Mouse (Mus musculus) ovary, postnatal 36 days (tissue): Measurements from ENCODE around the gene Nop16.

Source experiments
- DNase-seq: peaks from one replicate; pipeline ENCODE4 v3.0.0; 2022; ENCODE audit warnings: low spot score, mixed read lengths

Gene Nop16

DNA sequence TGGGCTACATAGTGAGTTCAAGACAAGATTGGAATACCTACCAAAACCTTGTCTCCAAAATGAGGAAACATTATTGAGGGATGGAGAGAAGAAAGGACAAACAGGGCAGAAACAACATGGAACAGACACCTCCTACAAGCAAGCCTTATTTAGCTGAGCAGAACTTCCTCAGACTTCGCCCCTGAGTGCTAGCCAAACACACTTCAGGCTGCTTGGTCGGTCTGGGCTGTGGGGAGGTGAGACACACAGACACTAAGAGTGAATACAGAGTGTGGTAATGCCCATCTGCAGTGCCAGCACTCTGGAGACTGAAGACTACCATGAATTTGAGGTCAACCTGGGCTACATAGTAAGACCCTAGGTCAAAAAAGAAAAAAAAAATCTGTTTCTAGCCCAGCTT lies 30.2 kb downstream of the Nop16 start:
- DNase-seq: no peak

DNA sequence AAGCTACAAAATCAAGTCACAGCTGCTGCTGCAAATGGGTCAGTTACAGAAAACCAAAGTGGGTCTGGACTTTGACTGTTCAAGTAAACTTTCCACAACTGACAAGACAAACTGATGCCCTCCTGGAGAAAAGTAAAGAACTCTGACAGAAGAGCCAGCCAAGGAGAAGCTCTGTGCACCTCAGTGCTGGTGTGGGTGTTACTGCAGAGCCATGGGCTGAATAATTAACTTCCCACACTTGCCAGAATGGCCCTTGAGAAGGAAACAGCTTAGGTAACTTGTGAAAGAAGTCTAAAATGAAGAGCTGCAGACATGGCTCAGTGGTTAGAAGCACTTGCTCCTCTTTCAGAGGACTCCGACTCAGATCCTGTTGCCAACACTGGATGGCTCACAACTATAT lies 32.2 kb downstream of the Nop16 start:
- DNase-seq: no peak

DNA sequence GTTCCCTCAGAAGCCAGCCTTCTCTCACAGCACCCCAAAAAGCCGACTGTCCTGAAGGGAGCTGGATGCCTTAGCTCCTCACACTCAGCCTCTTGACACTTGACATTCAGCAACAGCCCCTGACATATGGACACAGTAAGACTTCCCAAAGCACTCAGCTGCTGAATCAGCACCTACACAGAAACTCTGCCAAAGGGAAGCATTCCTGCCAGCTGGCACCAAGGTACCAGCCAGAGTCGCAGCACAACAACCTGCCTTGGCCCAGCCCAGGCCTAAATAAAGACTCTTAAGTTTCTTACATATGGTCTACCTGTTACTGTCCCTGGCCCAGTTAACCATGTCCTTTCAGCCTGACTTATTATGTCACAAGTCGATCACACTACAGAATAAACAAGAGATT lies 33.1 kb downstream of the Nop16 start:
- no peak for DNase-seq

DNA sequence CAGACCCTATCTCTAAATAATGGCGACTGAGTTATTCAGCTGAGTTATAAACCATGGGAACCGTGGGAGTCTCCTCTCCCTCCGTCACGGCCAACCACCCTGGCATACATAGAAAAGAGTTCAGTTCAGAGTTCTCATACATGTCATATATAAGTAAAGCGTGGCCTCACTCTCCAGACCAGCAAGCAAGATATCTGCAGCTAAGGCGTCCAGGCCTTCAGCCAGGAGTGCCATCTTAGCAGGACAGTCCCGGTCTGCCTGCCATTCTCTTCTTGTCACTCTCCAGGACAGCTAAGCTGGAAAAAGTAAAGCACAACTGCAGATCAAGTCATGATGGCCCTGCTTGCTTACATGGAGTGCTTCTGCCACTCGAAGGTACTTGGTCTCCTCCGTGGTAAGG lies 33.7 kb downstream of the Nop16 start:
- DNase-seq: no peak

GRCm38 (mm10) chr13:54548036-54548435 lies 41.9 kb downstream of the Nop16 start:
- no peak for DNase-seq
